Mouse (Mus musculus): ENCODE results near the gene Gnb2. TPM values are rescaled to one million over a fixed set of nuclear protein-coding genes. Genes with fewer than 3 reads are reported as not detected.
A peak's percentile ranks its signal among the peaks of the same experiment; 100 is the strongest.

Gene Gnb2
- total RNA-seq, 2 experiments from 2014 or later, result 648 to 692 TPM

- DNase-seq (ENCODE audit: extremely low spot score in 1 of 2, low spot score in 1 of 2), result no peak
Measured at GRCm38 (mm10) chr5:137541768-137542540, 8.6 kb upstream of the Gnb2 start.

- DNase-seq (ENCODE audit: extremely low spot score in 1 of 2, low spot score in 1 of 2), result no peak
Measured at GRCm38 (mm10) chr5:137540991-137541390, 7.7 kb upstream of the Gnb2 start.

- no peak for DNase-seq (ENCODE audit: extremely low spot score in 1 of 2, low spot score in 1 of 2)
Measured at GRCm38 (mm10) chr5:137539291-137539801, 6.0 kb upstream of the Gnb2 start.

GRCm38 (mm10) chr5:137537461-137537860, 4.2 kb upstream of the Gnb2 start:
- DNase-seq (ENCODE audit: extremely low spot score in 1 of 2, low spot score in 1 of 2), result no peak

GRCm38 (mm10) chr5:137535318-137535717, 2.0 kb upstream of the Gnb2 start:
- no peak for DNase-seq (ENCODE audit: extremely low spot score in 1 of 2, low spot score in 1 of 2)

GRCm38 (mm10) chr5:137534762-137535161, 1.5 kb upstream of the Gnb2 start:
- no peak for DNase-seq (ENCODE audit: extremely low spot score in 1 of 2, low spot score in 1 of 2)

- no peak for DNase-seq (ENCODE audit: extremely low spot score in 1 of 2, low spot score in 1 of 2)
Measured at GRCm38 (mm10) chr5:137532808-137533116, 548 bp downstream of the Gnb2 start.

GRCm38 (mm10) chr5:137532131-137532807, 1.0 kb downstream of the Gnb2 start:
- DNase-seq (ENCODE audit: extremely low spot score in 1 of 2, low spot score in 1 of 2), result no peak

GRCm38 (mm10) chr5:137531414-137532130, 1.7 kb downstream of the Gnb2 start:
- DNase-seq (ENCODE audit: extremely low spot score in 1 of 2, low spot score in 1 of 2), result peak in 1 of 2 experiments; percentile 60

GRCm38 (mm10) chr5:137530588-137531413, 2.5 kb downstream of the Gnb2 start:
- DNase-seq (ENCODE audit: extremely low spot score in 1 of 2, low spot score in 1 of 2), result peak in 1 of 2 experiments; percentile 52

- no peak for DNase-seq (ENCODE audit: extremely low spot score in 1 of 2, low spot score in 1 of 2)
Measured at GRCm38 (mm10) chr5:137530075-137530474, 3.2 kb downstream of the Gnb2 start.

GRCm38 (mm10) chr5:137529221-137529995, 3.9 kb downstream of the Gnb2 start:
- DNase-seq (ENCODE audit: extremely low spot score in 1 of 2, low spot score in 1 of 2), result no peak

GRCm38 (mm10) chr5:137528247-137528968, 4.9 kb downstream of the Gnb2 start:
- DNase-seq (ENCODE audit: extremely low spot score in 1 of 2, low spot score in 1 of 2), result no peak

GRCm38 (mm10) chr5:137527413-137527812, 5.9 kb downstream of the Gnb2 start:
- DNase-seq (ENCODE audit: extremely low spot score in 1 of 2, low spot score in 1 of 2), result no peak

GRCm38 (mm10) chr5:137526192-137526936, 6.9 kb downstream of the Gnb2 start:
- DNase-seq (ENCODE audit: extremely low spot score in 1 of 2, low spot score in 1 of 2), result no peak

- DNase-seq (ENCODE audit: extremely low spot score in 1 of 2, low spot score in 1 of 2), result no peak
Measured at GRCm38 (mm10) chr5:137525511-137525910, 7.8 kb downstream of the Gnb2 start.

GRCm38 (mm10) chr5:137524671-137525070, 8.6 kb downstream of the Gnb2 start:
- no peak for DNase-seq (ENCODE audit: extremely low spot score in 1 of 2, low spot score in 1 of 2)

GRCm38 (mm10) chr5:137524251-137524515, 9.1 kb downstream of the Gnb2 start:
- DNase-seq (ENCODE audit: extremely low spot score in 1 of 2, low spot score in 1 of 2), result no peak

Data from layer of hippocampus, postnatal 25 days (tissue).